Mouse (Mus musculus) activated CD4-positive, CD25-positive, alpha-beta regulatory T cell, adult 9 weeks (primary cell): ENCODE data around the gene Mmp17. TPM values are rescaled to one million over a fixed set of nuclear protein-coding genes. Genes with fewer than 3 reads are reported as not detected.

Experiments used
- polyA plus RNA-seq: library from polyadenylated mRNA; unstranded; fragments of 100-300 nt; shearing (Covaris generic); gene quantifications from one replicate; pipeline ENCODE4 v1.2.1, GENCODE M21; 2017

Gene Mmp17
- 0.15 TPM for polyA plus RNA-seq

GRCm38 (mm10) chr5:129583761-129584582 lies at the start of gene Mmp17:
Mmp17 (plus strand) TSS chr5:129584169.

Other genes starting within 250 kb of the Mmp17 start
- 41.3 TPM for gene Sfswap, start 82.9 kb upstream of the Mmp17 start, polyA plus RNA-seq
- 4.8 TPM for gene Zfp11, start 85.9 kb downstream of the Mmp17 start, polyA plus RNA-seq
- not detected for gene Sept14, start 124.3 kb downstream of the Mmp17 start, polyA plus RNA-seq
- gene Mrps17, start 131.3 kb downstream of the Mmp17 start, polyA plus RNA-seq, result 117 TPM
- gene Nipsnap2, start 140.9 kb downstream of the Mmp17 start, polyA plus RNA-seq, result 25.4 TPM
- gene Psph, start 203.3 kb downstream of the Mmp17 start, polyA plus RNA-seq, result 72.7 TPM